Mouse (Mus musculus): ENCODE results near the gene 1700017N19Rik. TPM values are rescaled to one million over a fixed set of nuclear protein-coding genes. Genes with fewer than 3 reads are reported as not detected.
"Not testable (repeated sequence)": the region's sequence is repeated elsewhere in the genome, so short reads cannot be mapped to it uniquely, and the experiment has no call there.

The 1700017N19Rik gene
- not detected in 2 replicates for polyA plus RNA-seq (2014; fragmentation: Nextera tagmentation; extraction: Ambion mirVana)

DNA sequence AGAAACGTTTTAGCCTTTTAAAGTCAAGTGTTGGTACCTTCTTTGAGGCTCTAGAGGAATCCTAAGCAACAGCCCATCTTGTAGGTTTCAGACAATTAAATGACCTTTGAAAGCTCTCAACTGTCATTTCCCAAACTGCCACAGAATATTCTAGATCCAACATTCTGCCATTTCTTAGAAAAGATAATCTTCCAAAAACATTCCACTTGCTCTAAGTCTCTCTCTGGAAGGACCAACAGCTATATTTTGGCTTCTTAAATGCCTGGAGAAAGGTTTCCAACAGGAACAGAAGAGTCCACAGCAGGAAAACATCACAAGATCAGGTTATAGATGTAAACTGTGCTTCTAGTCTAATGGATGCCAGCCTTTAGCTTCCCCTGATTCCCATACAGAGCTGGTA is at the start of gene 1700017N19Rik, which contains the start of gene 4930430F08Rik:
TSS of gene 1700017N19Rik (plus strand) at position 162 of the 400 bp plus-strand sequence.
TSS of gene 4930430F08Rik (minus strand) at position 101 of the 400 bp plus-strand sequence.
- H3K4me1 ChIP-seq (ENCODE audit: control insufficient read depth, insufficient read depth, low read length) = peaks cover 6% of the 10 kb centered on the region; the same call in 1 of the 2 replicates
- DNase-seq (ENCODE audit: low spot score) = no peak
- H3K27ac ChIP-seq (replicated peaks; ENCODE audit: low read depth, low read length) = no peak within 1 kb of the TSS
- H3K9ac ChIP-seq (ENCODE audit: low read depth, low read length) = peak within 1 kb of the TSS; percentile 69
- no peak for ATAC-seq (ENCODE audit: low read depth)
- H3K36me3 ChIP-seq (ENCODE audit: control insufficient read depth, insufficient read depth, low read length) = no peaks in the 10 kb centered on the region
- peak within 1 kb of the TSS; percentile 61 for H3K4me3 ChIP-seq (ENCODE audit: low read depth, low read length)
- WGBS = 71% methylated on average over 1 of the region's 1 CpGs
- no peaks in the 10 kb centered on the region for H3K27me3 ChIP-seq (replicated peaks; ENCODE audit: control insufficient read depth, insufficient read depth, low read length)
- H3K4me2 ChIP-seq (ENCODE audit: low read depth, low read length) = peak within 1 kb of the TSS; percentile 77
- H3K9me3 ChIP-seq (ENCODE audit: control insufficient read depth, low read length) = no peaks in the 10 kb centered on the region

DNA sequence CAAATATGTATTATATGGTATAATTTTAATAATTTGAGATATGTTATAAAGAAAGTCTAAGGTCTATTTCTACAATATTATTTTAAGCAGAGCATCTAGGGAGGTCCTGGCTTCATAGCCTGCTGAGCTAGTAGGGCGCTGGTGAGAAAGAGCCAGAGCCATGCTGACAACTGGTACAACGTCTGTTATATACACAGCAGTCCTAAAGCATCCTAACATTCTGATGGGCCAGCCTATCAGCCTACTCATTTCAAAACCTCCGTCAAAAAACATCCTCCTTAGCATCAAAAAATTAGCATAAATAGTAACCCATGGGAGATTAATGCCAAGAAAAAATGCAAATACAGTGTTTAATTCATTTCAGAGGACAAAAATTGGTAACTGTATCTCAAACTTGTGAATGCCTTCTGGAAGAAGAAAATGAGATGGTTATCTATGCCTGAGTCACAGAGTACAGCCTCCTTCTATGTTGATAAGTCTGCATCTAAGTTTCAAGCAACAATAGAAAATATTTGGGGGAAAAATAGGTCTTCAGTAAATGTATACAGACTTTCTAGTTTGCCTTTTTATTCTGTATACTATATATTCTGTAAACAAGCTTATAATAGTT is 33.6 kb upstream of the 1700017N19Rik start:
- Histone ChIP-seq H3K27ac (replicated peaks; ENCODE audit: low read depth, low read length) (no peak overlapping the region), H3K4me1 (ENCODE audit: control insufficient read depth, insufficient read depth, low read length) (no peaks in the 10 kb centered on the region), H3K4me3 (ENCODE audit: low read depth, low read length) (no peak overlapping the region), H3K27me3 (replicated peaks; ENCODE audit: control insufficient read depth, insufficient read depth, low read length) (no peaks in the 10 kb centered on the region), H3K4me2 (ENCODE audit: low read depth, low read length) (no peak overlapping the region), H3K36me3 (ENCODE audit: control insufficient read depth, insufficient read depth, low read length) (peaks cover 17% of the 10 kb centered on the region), H3K9me3 (ENCODE audit: control insufficient read depth, low read length) (no peaks in the 10 kb centered on the region), H3K9ac (ENCODE audit: low read depth, low read length) (no peak overlapping the region)
- ATAC-seq (ENCODE audit: low read depth) (no peak), DNase-seq (ENCODE audit: low spot score) (no peak)
- 86% methylated on average over 3 of the region's 3 CpGs for WGBS

DNA sequence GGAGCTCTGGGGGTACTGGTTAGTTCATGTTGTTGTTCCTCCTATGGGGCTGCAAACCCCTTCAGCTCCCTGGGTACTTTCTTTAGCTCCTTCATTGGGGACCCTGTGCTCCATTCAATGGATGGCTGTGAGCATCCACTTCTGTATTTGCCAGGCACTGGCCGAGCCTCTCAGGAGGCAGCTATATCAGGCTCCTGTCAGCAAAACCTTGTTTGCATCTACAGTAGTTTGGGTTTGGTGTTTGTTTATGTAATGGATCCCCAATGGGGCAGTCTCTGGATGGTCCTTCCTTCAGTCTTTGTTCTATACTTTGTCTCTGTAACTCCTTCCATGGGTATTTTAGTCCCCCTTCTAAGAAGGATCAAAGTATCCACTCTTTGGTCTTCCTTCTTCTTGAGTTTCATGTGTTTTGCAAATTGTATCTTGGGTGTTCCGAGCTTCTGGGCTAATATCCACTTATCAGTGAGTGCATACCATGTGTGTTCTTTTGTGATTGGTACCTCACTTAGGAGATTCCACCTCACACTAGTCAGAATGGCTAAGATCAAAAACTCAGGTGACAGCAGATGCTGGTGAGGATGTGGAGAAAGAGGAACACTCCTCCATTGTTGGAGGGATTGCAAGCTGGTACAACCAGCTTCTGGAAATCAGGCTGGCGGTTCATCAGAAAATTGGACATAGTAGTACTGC is 29.9 kb upstream of the 1700017N19Rik start:
- not testable (repeated sequence) for H3K9me3 ChIP-seq (ENCODE audit: control insufficient read depth, low read length); H3K9ac ChIP-seq (ENCODE audit: low read depth, low read length); H3K27ac ChIP-seq (replicated peaks; ENCODE audit: low read depth, low read length); H3K4me3 ChIP-seq (ENCODE audit: low read depth, low read length); DNase-seq (ENCODE audit: low spot score); H3K4me1 ChIP-seq (ENCODE audit: control insufficient read depth, insufficient read depth, low read length); H3K27me3 ChIP-seq (replicated peaks; ENCODE audit: control insufficient read depth, insufficient read depth, low read length); H3K4me2 ChIP-seq (ENCODE audit: low read depth, low read length); ATAC-seq (ENCODE audit: low read depth)
- H3K36me3 ChIP-seq (ENCODE audit: control insufficient read depth, insufficient read depth, low read length) = peaks cover 27% of the 10 kb centered on the region
- 91% methylated on average over 3 of the region's 3 CpGs for WGBS

DNA sequence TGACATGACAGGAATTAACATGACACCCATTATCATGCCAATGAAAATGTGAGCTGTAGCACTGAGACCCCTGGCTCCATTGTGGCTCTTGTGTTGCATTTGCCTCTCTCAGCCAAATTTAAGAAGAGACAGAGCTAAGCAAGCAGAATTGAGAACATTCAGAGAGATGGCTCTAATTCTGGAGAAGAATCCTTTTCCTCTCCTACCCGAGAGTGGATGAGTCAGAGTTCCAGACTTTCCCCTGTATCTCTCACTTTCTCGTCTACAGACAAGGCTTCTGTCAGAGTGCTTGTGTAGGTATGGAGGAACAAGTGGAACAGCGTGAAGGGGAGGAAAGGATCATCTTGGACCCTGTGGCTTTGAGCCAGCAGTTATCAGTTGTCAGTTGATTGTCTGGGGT is 26.2 kb upstream of the 1700017N19Rik start:
- Histone ChIP-seq H3K4me2 (ENCODE audit: low read depth, low read length) (no peak overlapping the region), H3K27ac (replicated peaks; ENCODE audit: low read depth, low read length) (no peak overlapping the region), H3K36me3 (ENCODE audit: control insufficient read depth, insufficient read depth, low read length) (peaks cover 27% of the 10 kb centered on the region), H3K4me3 (ENCODE audit: low read depth, low read length) (no peak overlapping the region), H3K9me3 (ENCODE audit: control insufficient read depth, low read length) (no peaks in the 10 kb centered on the region), H3K9ac (ENCODE audit: low read depth, low read length) (no peak overlapping the region), H3K4me1 (ENCODE audit: control insufficient read depth, insufficient read depth, low read length) (no peaks in the 10 kb centered on the region), H3K27me3 (replicated peaks; ENCODE audit: control insufficient read depth, insufficient read depth, low read length) (no peaks in the 10 kb centered on the region)
- ATAC-seq (ENCODE audit: low read depth) (no peak), DNase-seq (ENCODE audit: low spot score) (no peak)
- 85% methylated on average over 3 of the region's 3 CpGs for WGBS

DNA sequence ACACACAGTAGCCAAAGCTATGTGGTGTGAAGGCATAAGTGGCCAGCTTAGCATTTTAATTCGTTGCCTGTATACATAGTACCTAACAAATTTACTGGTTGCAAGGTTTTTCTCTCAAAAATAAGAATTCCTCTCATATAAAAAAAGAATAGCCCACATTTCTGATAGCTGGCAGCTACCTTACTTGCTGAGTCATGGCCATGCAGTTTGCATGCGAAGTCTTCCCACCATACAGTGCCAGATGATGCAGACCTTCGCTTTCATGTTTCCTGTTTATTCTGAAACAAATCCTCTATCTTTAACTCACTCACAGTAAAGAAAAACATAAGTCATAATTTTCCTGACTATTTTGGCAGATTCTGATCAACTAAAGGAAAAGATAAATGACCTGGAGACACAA is 18.6 kb upstream of the 1700017N19Rik start:
- no peak overlapping the region for H3K27ac ChIP-seq (replicated peaks; ENCODE audit: low read depth, low read length)
- H3K27me3 ChIP-seq (replicated peaks; ENCODE audit: control insufficient read depth, insufficient read depth, low read length) = no peaks in the 10 kb centered on the region
- peaks cover 28% of the 10 kb centered on the region for H3K36me3 ChIP-seq (ENCODE audit: control insufficient read depth, insufficient read depth, low read length)
- H3K9ac ChIP-seq (ENCODE audit: low read depth, low read length) = no peak overlapping the region
- H3K9me3 ChIP-seq (ENCODE audit: control insufficient read depth, low read length) = no peaks in the 10 kb centered on the region
- DNase-seq (ENCODE audit: low spot score) (no peak), ATAC-seq (ENCODE audit: low read depth) (no peak)
- no peak overlapping the region for H3K4me3 ChIP-seq (ENCODE audit: low read depth, low read length)
- 88% methylated on average over 3 of the region's 3 CpGs for WGBS
- H3K4me2 ChIP-seq (ENCODE audit: low read depth, low read length) = no peak overlapping the region
- no peaks in the 10 kb centered on the region for H3K4me1 ChIP-seq (ENCODE audit: control insufficient read depth, insufficient read depth, low read length)

DNA sequence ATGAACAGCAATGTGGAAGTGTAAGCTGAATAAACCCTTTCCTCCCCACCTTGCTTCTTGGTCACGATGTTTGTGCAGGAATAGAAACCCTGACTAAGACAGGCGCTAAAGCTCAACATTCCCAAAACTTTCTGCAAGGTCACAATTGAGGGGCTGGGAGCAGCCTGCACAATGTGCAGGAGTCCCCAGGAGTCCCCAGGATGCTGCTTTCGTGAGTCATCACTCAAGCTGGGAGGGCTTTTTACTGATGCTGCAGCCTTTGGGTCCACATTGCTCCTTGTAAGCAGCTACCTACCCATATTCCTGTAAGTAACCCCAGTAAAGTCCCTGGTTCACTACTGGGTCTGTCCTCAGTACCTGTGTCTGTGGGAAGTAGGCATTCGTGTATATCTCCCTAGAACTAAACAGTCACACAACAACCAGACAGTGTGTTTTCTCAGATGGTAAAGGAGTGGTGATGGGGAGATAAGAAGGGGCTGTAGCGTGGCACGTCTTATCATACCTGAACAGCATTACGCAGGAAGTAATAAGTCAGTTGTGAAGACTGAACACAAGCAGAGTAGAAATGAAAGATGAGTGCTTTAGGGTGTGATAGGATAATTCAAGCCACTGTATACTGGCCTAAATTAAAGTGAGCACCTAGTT is 15.7 kb upstream of the 1700017N19Rik start:
- Histone ChIP-seq H3K9me3 (ENCODE audit: control insufficient read depth, low read length) (no peaks in the 10 kb centered on the region), H3K9ac (ENCODE audit: low read depth, low read length) (no peak overlapping the region), H3K4me1 (ENCODE audit: control insufficient read depth, insufficient read depth, low read length) (no peaks in the 10 kb centered on the region), H3K36me3 (ENCODE audit: control insufficient read depth, insufficient read depth, low read length) (peaks cover 28% of the 10 kb centered on the region), H3K4me2 (ENCODE audit: low read depth, low read length) (no peak overlapping the region), H3K27me3 (replicated peaks; ENCODE audit: control insufficient read depth, insufficient read depth, low read length) (no peaks in the 10 kb centered on the region), H3K27ac (replicated peaks; ENCODE audit: low read depth, low read length) (no peak overlapping the region), H3K4me3 (ENCODE audit: low read depth, low read length) (no peak overlapping the region)
- 91% methylated on average over 7 of the region's 7 CpGs for WGBS
- DNase-seq (ENCODE audit: low spot score) = no peak
- no peak for ATAC-seq (ENCODE audit: low read depth)

DNA sequence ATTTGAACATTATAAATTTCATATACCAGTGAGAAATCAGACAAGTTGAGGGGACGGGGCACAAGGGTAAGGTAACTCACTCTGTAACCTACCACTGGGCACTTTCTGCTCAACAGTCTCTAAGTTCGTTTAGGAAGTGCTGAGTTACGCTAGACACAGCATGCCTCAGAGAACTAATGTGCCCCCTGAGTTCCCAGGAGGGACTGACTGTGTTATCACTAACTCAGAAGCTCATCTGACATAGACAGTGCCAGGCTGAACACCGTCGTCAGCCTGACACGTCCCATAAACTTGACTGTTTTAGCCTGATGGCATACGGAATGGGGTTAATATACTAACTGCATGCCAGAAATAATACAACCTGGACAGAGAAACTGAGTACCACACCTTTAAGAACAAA is 15.0 kb upstream of the 1700017N19Rik start:
- WGBS = 89% methylated on average over 7 of the region's 7 CpGs
- H3K27me3 ChIP-seq (replicated peaks; ENCODE audit: control insufficient read depth, insufficient read depth, low read length) = no peaks in the 10 kb centered on the region
- H3K4me2 ChIP-seq (ENCODE audit: low read depth, low read length) = no peak overlapping the region
- no peak overlapping the region for H3K9ac ChIP-seq (ENCODE audit: low read depth, low read length)
- H3K4me3 ChIP-seq (ENCODE audit: low read depth, low read length) = no peak overlapping the region
- no peak for DNase-seq (ENCODE audit: low spot score)
- no peaks in the 10 kb centered on the region for H3K9me3 ChIP-seq (ENCODE audit: control insufficient read depth, low read length)
- no peak overlapping the region for H3K27ac ChIP-seq (replicated peaks; ENCODE audit: low read depth, low read length)
- H3K36me3 ChIP-seq (ENCODE audit: control insufficient read depth, insufficient read depth, low read length) = peaks cover 28% of the 10 kb centered on the region
- H3K4me1 ChIP-seq (ENCODE audit: control insufficient read depth, insufficient read depth, low read length) = no peaks in the 10 kb centered on the region
- ATAC-seq (ENCODE audit: low read depth) = no peak

DNA sequence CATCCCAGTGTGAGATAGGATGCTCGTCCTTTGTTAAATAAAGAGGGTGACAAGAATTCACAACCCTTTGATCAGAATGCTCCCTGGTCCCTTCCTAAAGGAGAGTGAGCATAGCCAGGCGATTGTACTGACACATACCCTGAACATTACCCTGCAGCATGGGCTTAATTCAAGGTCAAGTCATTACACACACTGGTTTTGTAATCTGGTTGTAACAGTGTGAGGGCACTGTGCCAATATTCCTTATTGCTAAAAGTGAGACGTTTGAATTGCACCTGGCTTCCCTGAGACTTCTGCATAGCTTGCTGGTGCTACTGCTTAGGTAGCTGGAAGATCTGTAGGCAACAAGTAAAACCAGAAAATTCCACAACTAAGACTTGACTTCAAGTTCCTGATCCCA is 6.1 kb upstream of the 1700017N19Rik start:
- H3K9me3 ChIP-seq (ENCODE audit: control insufficient read depth, low read length) = no peaks in the 10 kb centered on the region
- no peak overlapping the region for H3K4me3 ChIP-seq (ENCODE audit: low read depth, low read length)
- no peaks in the 10 kb centered on the region for H3K36me3 ChIP-seq (ENCODE audit: control insufficient read depth, insufficient read depth, low read length)
- H3K4me1 ChIP-seq (ENCODE audit: control insufficient read depth, insufficient read depth, low read length) = peaks cover 6% of the 10 kb centered on the region; the same call in 1 of the 2 replicates
- no peaks in the 10 kb centered on the region for H3K27me3 ChIP-seq (replicated peaks; ENCODE audit: control insufficient read depth, insufficient read depth, low read length)
- H3K9ac ChIP-seq (ENCODE audit: low read depth, low read length) = no peak overlapping the region
- DNase-seq (ENCODE audit: low spot score) (peak; percentile 1), ATAC-seq (ENCODE audit: low read depth) (no peak)
- H3K4me2 ChIP-seq (ENCODE audit: low read depth, low read length) = no peak overlapping the region
- no peak overlapping the region for H3K27ac ChIP-seq (replicated peaks; ENCODE audit: low read depth, low read length)
- WGBS = 85% methylated on average over 3 of the region's 3 CpGs

Data from embryonic facial prominence, embryonic 14.5 days (tissue).